Mouse (Mus musculus) ES-E14 (cell line): ENCODE results near the gene Sult5a1.

Source experiments
- MAFK ChIP-seq: IDR thresholded peaks from 2 replicates; pipeline ENCODE4 v1.6.1; 2014; ENCODE audit warnings: mild to moderate bottlenecking, low read depth, low read length, inconsistent platforms; ENCODE audit not compliant: insufficient read depth
- ZNF384 ChIP-seq: IDR thresholded peaks from 2 replicates; pipeline ENCODE4 v1.6.1; 2012; ENCODE audit warnings: low read depth, low read length, inconsistent platforms

DNA sequence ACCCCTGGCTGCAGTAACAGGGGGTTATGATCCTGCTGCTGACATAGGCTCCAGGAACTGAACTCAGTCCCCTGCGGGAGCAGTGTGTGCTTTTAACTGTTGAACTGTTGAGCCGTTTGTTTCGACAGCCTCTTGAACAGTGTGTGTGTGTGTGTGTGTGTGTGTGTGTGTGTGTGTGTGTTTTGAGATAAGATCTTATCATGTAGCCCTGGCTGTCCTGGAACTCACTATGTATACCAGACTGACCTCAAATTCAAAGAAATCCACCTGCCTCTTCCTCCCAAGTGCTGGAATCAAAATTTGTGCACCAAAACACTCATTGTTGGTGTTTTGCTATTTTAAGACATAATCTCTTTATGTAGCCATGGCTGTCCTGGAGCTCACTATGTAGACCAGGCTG is 43.5 kb downstream of the Sult5a1 start:
- TF ChIP-seq MAFK (no peak), ZNF384 (no peak)
